Mouse (Mus musculus) spleen, postnatal 10 days (tissue): ENCODE data around the gene Pax4.

Experiments used
- DNase-seq, 2 experiments: peaks; one replicate each; pipeline ENCODE4 v3.0.0; 2021 to 2022; ENCODE audit warnings: low spot score in 2 of 2

Pax4 gene

GRCm38 (mm10) chr6:28447937-28448336 lies 1.2 kb downstream of the Pax4 start:
- no peak for DNase-seq

GRCm38 (mm10) chr6:28431538-28431855 lies 17.7 kb downstream of the Pax4 start:
- DNase-seq, result no peak

- no peak for DNase-seq
Observed at GRCm38 (mm10) chr6:28430795-28431537, 18.2 kb downstream of the Pax4 start.

- no peak for DNase-seq
Observed at GRCm38 (mm10) chr6:28429870-28430269, 19.3 kb downstream of the Pax4 start.

GRCm38 (mm10) chr6:28428290-28428689 lies 20.9 kb downstream of the Pax4 start, which contains the start of gene Gcc1:
Gcc1 (minus strand) TSS chr6:28428390.
- no peak for DNase-seq

- no peak for DNase-seq
Observed at GRCm38 (mm10) chr6:28427096-28427839, 21.9 kb downstream of the Pax4 start, which contains the start of gene Fscn3. Fscn3 (plus strand) TSS chr6:28427789.

GRCm38 (mm10) chr6:28425019-28425418 lies 24.1 kb downstream of the Pax4 start:
- DNase-seq, result peak; percentile 26 to 27

- peak; percentile 70 to 76 for DNase-seq
Observed at GRCm38 (mm10) chr6:28423767-28424695, 25.1 kb downstream of the Pax4 start.

GRCm38 (mm10) chr6:28423313-28423712 lies 25.8 kb downstream of the Pax4 start, which contains the start of gene Arf5:
Arf5 (plus strand) TSS chr6:28423560.
- peak; percentile 97 to 98 for DNase-seq

GRCm38 (mm10) chr6:28422651-28423290 lies 26.4 kb downstream of the Pax4 start:
- DNase-seq, result no peak

- DNase-seq, result peak; percentile 95 to 96
Observed at GRCm38 (mm10) chr6:28421469-28422000, 27.6 kb downstream of the Pax4 start.

GRCm38 (mm10) chr6:28420865-28421264 lies 28.3 kb downstream of the Pax4 start:
- DNase-seq, result peak in 1 of 2 experiments; percentile 31

GRCm38 (mm10) chr6:28420361-28420760 lies 28.8 kb downstream of the Pax4 start:
- DNase-seq, result no peak

GRCm38 (mm10) chr6:28419673-28420072 lies 29.5 kb downstream of the Pax4 start:
- no peak for DNase-seq

- DNase-seq, result no peak
Observed at GRCm38 (mm10) chr6:28418449-28418848, 30.7 kb downstream of the Pax4 start.

GRCm38 (mm10) chr6:28416981-28417380 lies 32.2 kb downstream of the Pax4 start:
- DNase-seq, result no peak

- DNase-seq, result no peak
Observed at GRCm38 (mm10) chr6:28411236-28411635, 37.9 kb downstream of the Pax4 start.

GRCm38 (mm10) chr6:28410053-28410452 lies 39.1 kb downstream of the Pax4 start:
- no peak for DNase-seq

GRCm38 (mm10) chr6:28399791-28400190 lies 49.4 kb downstream of the Pax4 start:
- no peak for DNase-seq

- DNase-seq, result no peak
Observed at GRCm38 (mm10) chr6:28398726-28399125, 50.4 kb downstream of the Pax4 start.

GRCm38 (mm10) chr6:28397681-28398203 lies 51.4 kb downstream of the Pax4 start, which contains the start of gene Zfp800:
Zfp800 (minus strand) TSS chr6:28398005.
- no peak for DNase-seq
